Mouse (Mus musculus): ENCODE measurements at regions not wholly inside any gene's neighbourhood (a gene's known extent, or its start where the extent isn't known, plus 50 kb on each side); places are given as distances from the start of the nearest gene placed in this dataset.

GRCm38 (mm10) chr6:51709340-51710067, 185.8 kb downstream of the Snx10 start:
- no peak for TF ChIP-seq ZC3H11A (IDR thresholded peaks at IDR 0.05; ENCODE audit: low read depth, low read length)
- TF ChIP-seq POLR2AphosphoS2 (IDR thresholded peaks at IDR 0.05; ENCODE audit: low read length), result no peak
- TF ChIP-seq CTCF (IDR thresholded peaks at IDR 0.05 in 2 of 3, conservative IDR thresholded peaks at IDR 0.05 in 1 of 3; ENCODE audit: control insufficient read depth in 1 of 3, insufficient read depth in 1 of 3, low read depth in 2 of 3, low read length in 3 of 3, poor library complexity in 1 of 3, severe bottlenecking in 1 of 3), result no peak
- no peak for TF ChIP-seq CHD2 (IDR thresholded peaks at IDR 0.05; ENCODE audit: low read length)
- no peak for TF ChIP-seq NELFE (IDR thresholded peaks at IDR 0.05; ENCODE audit: low read depth, low read length)
- TF ChIP-seq GABPA (IDR thresholded peaks at IDR 0.05; ENCODE audit: low read depth, low read length), result no peak
- no peak for TF ChIP-seq EP300 (IDR thresholded peaks at IDR 0.05; ENCODE audit: low read depth in 1 of 2, low read length in 2 of 2)
- no peak for TF ChIP-seq USF1 (IDR thresholded peaks at IDR 0.05; ENCODE audit: low read depth, low read length)
- TF ChIP-seq MAX (IDR thresholded peaks at IDR 0.05; ENCODE audit: low read length), result no peak
- TF ChIP-seq RAD21 (IDR thresholded peaks at IDR 0.05; ENCODE audit: low read depth, low read length), result no peak
- no peak for TF ChIP-seq MAZ (IDR thresholded peaks at IDR 0.05; ENCODE audit: low read depth, low read length)
- no peak for TF ChIP-seq TCF12 (IDR thresholded peaks at IDR 0.05; ENCODE audit: low read depth, low read length)
- TF ChIP-seq POLR2A (IDR thresholded peaks at IDR 0.05; ENCODE audit: control insufficient read depth in 1 of 2, insufficient read depth in 1 of 2, low read depth in 1 of 2, low read length in 2 of 2, poor library complexity in 1 of 2), result no peak
